Comparison of ENCODE assay signal across 7 mouse cellular contexts in the genomic region with DNA sequence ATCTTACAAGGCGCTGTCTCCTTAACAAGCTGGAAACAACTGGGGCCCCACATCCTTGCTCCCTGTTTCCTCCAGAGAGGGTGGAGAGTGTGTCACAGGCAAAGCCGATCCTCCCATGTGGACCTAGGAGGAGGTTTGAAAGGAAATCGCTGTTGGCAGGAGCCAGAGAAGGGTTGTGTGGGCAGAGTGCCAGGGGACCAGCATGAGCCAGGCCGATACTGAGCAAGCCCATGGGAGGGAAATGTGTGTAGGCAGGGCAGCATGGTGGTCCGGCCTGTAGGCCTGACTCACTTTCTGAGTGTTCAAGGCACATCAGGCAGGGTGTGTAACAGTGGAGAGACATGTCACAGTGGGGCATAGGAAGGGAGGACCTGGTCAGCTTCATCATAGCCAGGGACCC. TPM values are rescaled to one million over a fixed set of nuclear protein-coding genes. Genes with fewer than 3 reads are reported as not detected.
A peak's percentile ranks its signal among the peaks of the same experiment; 100 is the strongest.
DNase-seq lines count a peak whose midpoint lies in the region; ATAC-seq lines count a peak whose summit lies in the region.

No protein-coding gene starts in this region.

- H3K4me3 ChIP-seq in midbrain, embryonic 14.5 days (replicated peaks; ENCODE audit: low read depth, low read length): no peak overlapping the region
- no peak overlapping the region for H3K4me3 ChIP-seq in midbrain, embryonic 11.5 days (ENCODE audit: low read depth, low read length)

- no peak overlapping the region for H3K27ac ChIP-seq in midbrain, embryonic 14.5 days (replicated peaks; ENCODE audit: low read depth, low read length)
- no peak overlapping the region for H3K27ac ChIP-seq in midbrain, embryonic 11.5 days (ENCODE audit: low read depth, low read length)

- DNase-seq in midbrain, embryonic 14.5 days: peak; percentile 58
- no peak for DNase-seq in midbrain, embryonic 11.5 days (ENCODE audit: low spot score, missing footprints)
- peak; percentile 48 for DNase-seq in cerebellum, adult 9-10 months
- peak; percentile 79 to 85 for DNase-seq in heart, postnatal 10 days
- peak; percentile 71 to 81 for DNase-seq in lung, postnatal 4 days
- DNase-seq in frontal cortex, postnatal 14 days (ENCODE audit: low spot score in 2 of 2): no peak
- no peak for DNase-seq in layer of hippocampus, postnatal 25 days (ENCODE audit: extremely low spot score in 1 of 2, low spot score in 1 of 2)

- intact Hi-C loops in heart, postnatal 10 days (cut with DNase I): no loop called here

- H3K4me2 ChIP-seq in midbrain, embryonic 14.5 days (ENCODE audit: low read length): no peak overlapping the region
- H3K4me2 ChIP-seq in midbrain, embryonic 11.5 days: no peak overlapping the region

- H3K27me3 ChIP-seq in midbrain, embryonic 14.5 days (ENCODE audit: control insufficient read depth, insufficient read depth, low read length): no peaks in the 10 kb centered on the region
- H3K27me3 ChIP-seq in midbrain, embryonic 11.5 days (ENCODE audit: control insufficient read depth, insufficient read depth, low read length): no peaks in the 10 kb centered on the region

- no peak for ATAC-seq in midbrain, embryonic 14.5 days (ENCODE audit: low FRiP score, low TSS enrichment)
- no peak for ATAC-seq in midbrain, embryonic 11.5 days (ENCODE audit: low FRiP score)

- 64% methylated on average over 5 of the region's 5 CpGs for WGBS in midbrain, embryonic 14.5 days
- 85% methylated on average over 5 of the region's 5 CpGs for WGBS in midbrain, embryonic 11.5 days

- H3K9ac ChIP-seq in midbrain, embryonic 14.5 days (replicated peaks; ENCODE audit: low read length): no peak overlapping the region
- no peak overlapping the region for H3K9ac ChIP-seq in midbrain, embryonic 11.5 days (ENCODE audit: low read length)

- H3K9me3 ChIP-seq in midbrain, embryonic 14.5 days (ENCODE audit: control insufficient read depth, low read length): no peaks in the 10 kb centered on the region
- no peaks in the 10 kb centered on the region; the same call in 1 of the 2 replicates for H3K9me3 ChIP-seq in midbrain, embryonic 11.5 days (ENCODE audit: control insufficient read depth, low read length)

- H3K36me3 ChIP-seq in midbrain, embryonic 14.5 days (ENCODE audit: control insufficient read depth, insufficient read depth, low read length): no peaks in the 10 kb centered on the region
- no peaks in the 10 kb centered on the region for H3K36me3 ChIP-seq in midbrain, embryonic 11.5 days (ENCODE audit: control insufficient read depth, insufficient read depth, low read length)

- no peaks in the 10 kb centered on the region for H3K4me1 ChIP-seq in midbrain, embryonic 14.5 days (ENCODE audit: control insufficient read depth, insufficient read depth, low read length)
- no peaks in the 10 kb centered on the region for H3K4me1 ChIP-seq in midbrain, embryonic 11.5 days (ENCODE audit: control insufficient read depth, insufficient read depth, low read length)

RNA-seq across cellular contexts. Expression of a gene that starts 11.4 kb away (rescaled TPM):
- 3.3 and 4.2 TPM in 2 replicates for polyA plus RNA-seq in midbrain, embryonic 14.5 days (2014; fragmentation: Nextera tagmentation; extraction: Ambion mirVana)
- 6.3 and 7.5 TPM in 2 replicates for polyA plus RNA-seq in midbrain, embryonic 11.5 days (2014; fragmentation: Nextera tagmentation; extraction: Ambion mirVana)
- 10 to 100 TPM; 34.3 to 56.2 TPM for total RNA-seq in heart, postnatal 10 days (2021)
- 10 to 100 TPM; 23.8 to 25.5 TPM for total RNA-seq in layer of hippocampus, postnatal 25 days (2021)

RNA-seq across cellular contexts. Expression of a gene that starts 42.6 kb away (rescaled TPM):
- 1.5 and 1.7 TPM in 2 replicates for polyA plus RNA-seq in midbrain, embryonic 14.5 days (2014; fragmentation: Nextera tagmentation; extraction: Ambion mirVana)
- 1.7 and 2.4 TPM in 2 replicates for polyA plus RNA-seq in midbrain, embryonic 11.5 days (2014; fragmentation: Nextera tagmentation; extraction: Ambion mirVana)
- 10 to 100 TPM; 41.9 to 45.6 TPM for total RNA-seq in heart, postnatal 10 days (2021)
- total RNA-seq in layer of hippocampus, postnatal 25 days (2021): 1 to 10 TPM; 8.8 to 9.1 TPM

Comparison
In these comparisons a context has a peak if more than half of its experiments do, and no peak if none do; other contexts are left out.
1. DNase-seq: peak in midbrain, embryonic 14.5 days (single experiment), cerebellum, adult 9-10 months (single experiment), heart, postnatal 10 days (2 of 2) and lung, postnatal 4 days (2 of 2); none in midbrain, embryonic 11.5 days (single experiment), frontal cortex, postnatal 14 days (0 of 2) and layer of hippocampus, postnatal 25 days (0 of 2).
2. RNA of a gene that starts 42.6 kb away (total RNA-seq): 41.9 to 45.6 TPM in heart, postnatal 10 days; 8.8 to 9.1 TPM in layer of hippocampus, postnatal 25 days; every median in the first group is over 4 times any median in the second.